Mouse (Mus musculus): ENCODE data around the gene Card14. TPM values are rescaled to one million over a fixed set of nuclear protein-coding genes. Genes with fewer than 3 reads are reported as not detected.
"Not testable (repeated sequence)": the region's sequence is repeated elsewhere in the genome, so short reads cannot be mapped to it uniquely, and the experiment has no call there.

Card14 gene
- total and polyA plus RNA-seq, 3 experiments = 0.16 to 1.1 TPM; not detected in 1

GRCm38 (mm10) chr11:119384904-119385303, 77.3 kb downstream of the Card14 start (continued):
- TF ChIP-seq KAT2A (IDR thresholded peaks at IDR 0.05; ENCODE audit: insufficient replicate concordance, low read length) (no peak), TBP (conservative IDR thresholded peaks at IDR 0.05; ENCODE audit: low read depth, low read length) (0 out of 2 replicates have a peak, but pooled peaks have one; percentile 42), MAX (IDR thresholded peaks at IDR 0.05; ENCODE audit: low read length) (no peak; the same call in 1 of the 2 replicates), HCFC1 (IDR thresholded peaks at IDR 0.05; ENCODE audit: low read depth, low read length) (0 out of 2 replicates have a peak, but pooled peaks have one; percentile 35), BHLHE40 (IDR thresholded peaks at IDR 0.05; ENCODE audit: low read depth, low read length) (peak; percentile 76), MEF2A (IDR thresholded peaks at IDR 0.05; ENCODE audit: borderline replicate concordance, low read depth, low read length) (peak; percentile 100)

GRCm38 (mm10) chr11:119386306-119386705, 78.7 kb downstream of the Card14 start:
- dilution Hi-C loops (cut with MboI; ENCODE audit: extremely low pct_ligation_motif_present, extremely low pct_unique_long_range_greater_than_20kb, low sequenced_read_pairs) = no loop called here
- in situ Hi-C loops (cut with MboI; ENCODE audit: low pct_ligation_motif_present, low pct_unique_long_range_greater_than_20kb, low sequenced_read_pairs) = no loop called here
- Histone ChIP-seq H3K79me2 (replicated peaks; ENCODE audit: control insufficient read depth, extremely low read depth, insufficient read depth, poor library complexity, severe bottlenecking) (no peaks in the 10 kb centered on the region), H3K36me3 (replicated peaks in 1 of 2; ENCODE audit: control insufficient read depth in 1 of 2, insufficient read depth in 1 of 2, low read length in 1 of 2) (peaks cover 0 to 2% of the 10 kb centered on the region in 2 experiments), H3K4me1 (ENCODE audit: control insufficient read depth in 1 of 2, insufficient read depth in 2 of 2) (peaks cover 26 to 48% of the 10 kb centered on the region in 2 experiments), H3K4me2 (ENCODE audit: insufficient read depth, low read depth, poor library complexity, severe bottlenecking) (no peak overlapping the region), H3K27ac (ENCODE audit: insufficient read depth, low read depth) (no peak overlapping the region), H3K27me3 (replicated peaks) (peaks cover 40% of the 10 kb centered on the region), H3K4me3 (replicated peaks in 1 of 3; ENCODE audit: low read depth in 2 of 3, low read length in 2 of 3, poor library complexity in 1 of 3) (no peak overlapping the region), H3K9me3 (replicated peaks; ENCODE audit: low read length) (no peaks in the 10 kb centered on the region), H3K9ac (ENCODE audit: insufficient read depth, low read depth) (no peak overlapping the region)
- TF ChIP-seq UBTF (IDR thresholded peaks at IDR 0.05; ENCODE audit: low read depth, low read length) = no peak
- TF ChIP-seq EP300 (IDR thresholded peaks at IDR 0.05; ENCODE audit: low read length) = no peak
- TF ChIP-seq SIN3A (IDR thresholded peaks at IDR 0.05; ENCODE audit: low read length) = no peak
- no peak for TF ChIP-seq RAD21 (IDR thresholded peaks at IDR 0.05; ENCODE audit: low read depth, low read length)
- no peak for TF ChIP-seq CHD1 (IDR thresholded peaks at IDR 0.05; ENCODE audit: low read depth, low read length)
- TF ChIP-seq ZC3H11A (IDR thresholded peaks at IDR 0.05; ENCODE audit: low read depth, low read length) = no peak
- no peak for DNase-seq (ENCODE audit: extremely low read depth)

- H3K4me3 ChIP-seq (replicated peaks in 1 of 3; ENCODE audit: low read depth in 2 of 3, low read length in 2 of 3, poor library complexity in 1 of 3); H3K27ac ChIP-seq (ENCODE audit: insufficient read depth, low read depth); in situ Hi-C loops (cut with MboI; ENCODE audit: low pct_ligation_motif_present, low pct_unique_long_range_greater_than_20kb, low sequenced_read_pairs); DNase-seq (ENCODE audit: extremely low read depth); H3K9ac ChIP-seq (ENCODE audit: insufficient read depth, low read depth); H3K9me3 ChIP-seq (replicated peaks; ENCODE audit: low read length); H3K4me2 ChIP-seq (ENCODE audit: insufficient read depth, low read depth, poor library complexity, severe bottlenecking); H3K79me2 ChIP-seq (replicated peaks; ENCODE audit: control insufficient read depth, extremely low read depth, insufficient read depth, poor library complexity, severe bottlenecking); H3K36me3 ChIP-seq (replicated peaks in 1 of 2; ENCODE audit: control insufficient read depth in 1 of 2, insufficient read depth in 1 of 2, low read length in 1 of 2); dilution Hi-C loops (cut with MboI; ENCODE audit: extremely low pct_ligation_motif_present, extremely low pct_unique_long_range_greater_than_20kb, low sequenced_read_pairs): not testable (repeated sequence)
- H3K4me1 ChIP-seq (ENCODE audit: control insufficient read depth in 1 of 2, insufficient read depth in 2 of 2) = peaks cover 28 to 51% of the 10 kb centered on the region in 2 experiments
- peaks cover 49% of the 10 kb centered on the region for H3K27me3 ChIP-seq (replicated peaks)
These were observed 79.7 kb downstream of the Card14 start for GRCm38 (mm10) chr11:119387273-119387672.

All from CH12.LX (cell line).